Mouse (Mus musculus) liver, adult 2 months (tissue): ENCODE data around the gene Map2k7.

ENCODE experiments used
- CTCF ChIP-seq: fragments of 200-500 bp; IDR thresholded peaks from 2 replicates; pipeline ENCODE4 v1.5.1; 2011; ENCODE audit warnings: low read depth, low read length, control low read depth
- POLR2A ChIP-seq: fragments of 200-500 bp; IDR thresholded peaks from 2 replicates; pipeline ENCODE4 v1.6.1; 2011; ENCODE audit warnings: low read length, control low read depth; ENCODE audit not compliant: insufficient read depth; ENCODE audit errors: extremely low read depth

- TF ChIP-seq POLR2A (no peak), CTCF (no peak)
Observed at GRCm38 (mm10) chr8:4257350-4257749, 18.8 kb downstream of the Map2k7 start.
